Mouse (Mus musculus) bone marrow, adult 2 months (tissue): ENCODE measurements around the gene Nfe2l2.

Source experiments
- CTCF ChIP-seq: fragments of 200-500 bp; IDR thresholded peaks from 2 replicates; pipeline ENCODE4 v1.5.1; 2011; ENCODE audit warnings: low read length, control low read depth; ENCODE audit not compliant: control insufficient read depth, insufficient read depth
- POLR2A ChIP-seq: fragments of 200-500 bp; IDR thresholded peaks from 2 replicates; pipeline ENCODE4 v1.6.1; 2011; ENCODE audit warnings: low read depth, mild to moderate bottlenecking, control low read depth, low read length, borderline replicate concordance; ENCODE audit not compliant: control insufficient read depth

GRCm38 (mm10) chr2:75723481-75723880, 19.0 kb upstream of the Nfe2l2 start:
- TF ChIP-seq CTCF (no peak), POLR2A (no peak)
